Mouse (Mus musculus): ENCODE measurements around the gene Glt6d1.

DNA sequence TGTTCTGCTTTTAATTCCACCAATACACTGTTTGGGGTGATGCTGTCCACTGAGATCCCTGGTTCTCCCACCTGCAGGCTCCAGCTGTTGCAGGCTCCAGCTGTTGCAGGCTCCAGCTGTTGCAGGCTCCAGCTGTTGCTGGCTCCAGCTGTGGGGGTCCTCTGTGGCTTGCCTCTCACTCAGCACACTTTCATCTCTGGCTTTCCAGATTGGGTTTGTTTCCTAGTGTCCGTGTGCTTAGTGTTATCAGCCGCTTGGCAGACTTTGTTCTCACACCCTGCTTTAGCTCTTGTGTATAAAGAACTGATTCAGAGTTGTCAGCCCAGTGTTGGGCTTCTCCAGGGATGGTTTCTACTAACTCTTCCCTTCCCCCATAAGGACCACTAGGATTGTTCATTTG is 18.0 kb downstream of the Glt6d1 start:
- TF ChIP-seq CTCF (IDR thresholded peaks at IDR 0.05; ENCODE audit: low read depth, low read length), result no peak
- no peak for TF ChIP-seq POLR2A (IDR thresholded peaks at IDR 0.05; ENCODE audit: borderline replicate concordance, low read depth, low read length)

Data from bone marrow macrophage, adult 2 months (primary cell).